Mouse (Mus musculus) heart, adult 9 months (tissue): ENCODE results near the gene Mapk8ip3.

Experiments used
- DNase-seq, 2 experiments: peaks; one replicate each; pipeline ENCODE4 v3.0.0; 2022; ENCODE audit warnings: low spot score in 2 of 2

The Mapk8ip3 gene

DNA sequence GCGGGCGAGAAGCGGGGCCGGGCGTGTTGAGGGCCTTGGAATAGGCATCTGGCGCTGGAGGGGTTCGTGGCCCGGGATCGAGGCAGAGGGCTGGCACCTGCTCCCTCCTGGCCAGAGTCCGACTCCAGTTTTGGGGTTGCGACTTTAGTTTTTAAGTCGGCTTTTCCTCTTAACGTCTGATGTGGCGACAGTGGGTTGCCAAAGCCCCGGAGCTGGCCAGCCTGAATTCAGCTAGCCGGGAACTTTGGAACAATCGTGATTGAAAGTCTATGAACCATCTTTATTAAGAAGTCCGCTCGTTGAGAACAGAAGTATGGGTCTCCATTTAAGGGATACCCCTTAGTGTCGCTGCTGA is 86.0 kb downstream of the Mapk8ip3 start:
- no peak for DNase-seq

DNA sequence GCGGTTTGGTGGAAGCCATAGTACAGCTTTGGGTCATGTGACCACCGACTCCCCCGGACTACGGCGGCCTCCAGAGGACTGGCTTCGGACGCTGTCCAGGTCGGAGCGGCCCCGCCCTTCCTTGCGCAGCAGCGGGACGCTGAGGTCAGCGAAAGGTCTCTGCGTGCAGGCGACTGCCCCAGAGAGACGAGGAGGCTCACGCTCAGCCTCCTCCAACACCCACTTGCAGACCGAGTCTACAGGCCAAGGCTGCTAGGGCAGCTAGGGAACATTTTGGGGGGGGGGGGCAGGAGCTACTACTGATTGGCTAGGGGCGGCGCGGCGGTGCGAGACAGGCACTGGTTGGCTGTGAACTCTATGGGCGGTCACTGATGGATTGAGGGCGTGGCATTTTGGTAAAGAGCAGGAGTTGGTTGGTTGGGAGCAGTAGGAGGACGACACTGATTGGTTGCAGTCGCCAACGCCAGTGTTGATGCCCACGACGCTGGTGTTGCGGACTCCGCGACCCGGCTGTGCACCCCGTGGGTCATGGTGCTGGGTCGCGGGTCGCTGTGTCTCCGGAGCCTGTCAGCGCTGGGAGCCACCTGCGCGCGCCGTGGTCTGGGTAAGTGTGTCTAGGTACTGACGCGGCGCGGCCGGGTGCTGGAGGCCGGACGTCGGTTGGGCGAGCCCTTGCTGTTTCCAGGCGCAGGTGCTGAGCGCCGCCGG is 86.6 kb downstream of the Mapk8ip3 start, which contains the start of gene Fahd1:
Gene Fahd1 (minus strand): TSS at position 300 of the 708 bp plus-strand sequence.
- DNase-seq, result peak; percentile 97 to 98

DNA sequence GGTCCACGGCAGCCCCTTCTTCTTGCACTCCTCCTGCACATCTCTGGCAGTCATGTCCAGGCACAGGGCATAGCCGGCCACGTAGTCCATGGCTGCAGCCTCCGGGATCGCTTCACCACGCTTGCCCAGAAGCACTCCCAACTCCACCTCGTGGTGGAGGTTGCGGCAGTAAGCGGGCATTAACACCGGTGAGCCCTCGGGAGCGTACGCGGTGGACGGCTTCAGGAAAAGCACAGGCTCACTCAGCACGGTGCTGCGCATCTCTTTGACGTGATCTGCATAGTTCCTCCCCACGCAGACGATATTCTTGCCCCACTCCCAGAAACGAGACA is 87.1 kb downstream of the Mapk8ip3 start:
- DNase-seq, result no peak

DNA sequence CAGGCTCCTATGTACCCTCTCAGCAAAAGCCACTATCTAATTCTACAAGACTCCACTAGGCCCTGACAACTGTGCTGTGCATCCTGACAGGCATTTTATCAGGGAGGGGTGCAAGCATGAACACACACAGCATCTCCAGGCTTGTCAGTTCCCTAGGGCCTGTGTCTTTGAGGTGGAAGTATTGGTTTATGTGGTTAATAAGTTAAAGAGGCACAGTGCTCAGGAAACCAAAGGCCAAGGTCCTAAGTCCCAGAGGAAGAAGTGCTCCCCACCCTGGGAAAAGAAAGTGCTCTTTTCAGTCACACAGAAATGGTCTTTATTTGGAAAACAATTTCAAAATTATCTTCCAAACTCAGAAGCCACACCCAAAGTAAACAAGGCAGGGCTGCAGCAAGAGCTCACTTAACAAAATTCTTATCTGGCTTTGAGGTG is 88.2 kb downstream of the Mapk8ip3 start:
- no peak for DNase-seq

DNA sequence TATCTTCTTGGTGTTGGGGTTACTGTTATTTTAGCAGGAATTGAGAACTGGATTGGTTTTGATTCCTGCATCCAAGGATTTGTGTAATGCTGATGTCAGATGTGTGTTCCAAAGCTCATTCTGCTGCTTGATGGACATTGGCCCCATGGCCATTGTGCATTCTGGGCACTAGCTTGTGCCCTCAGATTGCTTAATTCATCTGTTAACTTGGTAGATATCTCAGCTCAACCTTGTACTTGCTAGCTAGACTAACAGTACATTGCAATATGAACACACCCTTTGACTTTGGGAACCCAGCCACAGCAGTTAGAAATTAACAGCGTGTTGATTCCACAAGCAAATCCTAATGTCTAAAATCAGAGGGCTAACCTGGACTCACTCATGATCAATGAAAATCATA is 89.4 kb downstream of the Mapk8ip3 start:
- no peak for DNase-seq

DNA sequence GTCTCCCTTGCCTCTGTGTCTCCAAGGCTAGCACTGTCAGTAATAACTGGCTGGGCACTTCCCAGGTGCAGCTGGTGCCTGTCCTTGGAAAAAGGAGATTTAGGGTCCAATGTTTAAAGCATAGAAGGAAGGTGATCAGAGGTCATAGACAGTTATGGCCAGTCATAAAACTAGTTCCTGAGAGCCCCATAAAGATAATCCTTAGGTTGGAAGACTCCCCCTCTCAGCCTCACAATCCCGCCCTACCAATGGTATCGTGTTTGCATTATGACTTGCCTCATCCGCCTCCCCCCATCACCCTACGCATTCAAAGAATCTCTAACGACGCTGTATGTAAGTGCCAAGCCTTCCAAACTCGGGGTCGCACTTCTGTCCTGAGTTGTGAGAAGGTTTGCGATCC is 92.3 kb downstream of the Mapk8ip3 start:
- no peak for DNase-seq

DNA sequence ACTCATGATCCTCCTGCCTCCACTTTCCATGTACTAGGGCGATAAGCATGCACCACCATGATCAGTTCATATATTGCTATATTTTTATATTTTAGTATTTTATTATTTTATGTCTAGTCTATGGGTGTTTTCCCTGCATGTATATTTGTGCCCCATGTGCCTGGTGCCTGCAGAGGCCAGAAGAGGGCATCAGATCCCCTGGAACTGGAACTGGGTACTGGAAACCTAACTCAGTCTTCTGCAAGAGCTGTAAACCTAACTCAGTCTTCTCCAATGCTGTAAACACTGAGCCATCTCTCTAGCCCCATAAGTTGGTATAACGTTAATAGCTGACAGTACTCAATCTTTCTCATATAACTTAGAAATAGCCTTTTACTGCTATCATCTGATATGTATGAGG is 94.1 kb downstream of the Mapk8ip3 start:
- no peak for DNase-seq
